Mouse (Mus musculus): ENCODE data around the gene Arpc3. TPM values are rescaled to one million over a fixed set of nuclear protein-coding genes. Genes with fewer than 3 reads are reported as not detected.
"Not testable (repeated sequence)": the region's sequence is repeated elsewhere in the genome, so short reads cannot be mapped to it uniquely, and the experiment has no call there.

Arpc3 gene
- polyA plus RNA-seq, 1 experiment from 2014 or later, result 54.1 TPM

DNA sequence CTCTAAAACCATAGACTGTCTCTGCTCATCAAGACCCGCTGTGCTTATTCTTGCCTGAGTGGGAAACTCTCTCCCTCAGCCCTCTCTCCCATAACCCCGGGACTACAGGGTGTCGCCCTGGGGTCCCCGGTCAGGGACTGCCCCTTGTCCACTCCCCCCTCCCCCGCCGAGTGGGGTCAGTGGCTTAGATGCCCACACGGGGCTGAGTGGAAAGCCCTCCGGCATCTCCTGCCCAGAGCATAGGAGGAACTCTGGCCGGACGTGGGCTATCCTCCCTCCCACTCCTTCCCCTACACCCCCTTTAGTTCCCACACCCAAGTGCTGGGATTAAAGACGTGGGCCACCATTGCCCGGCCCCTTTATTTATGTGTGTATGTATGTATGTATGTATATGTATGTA is 23.8 kb downstream of the Arpc3 start:
- Histone ChIP-seq H3K9me3 (replicated peaks; ENCODE audit: control insufficient read depth, low read length) (no peaks in the 10 kb centered on the region), H3K27me3 (ENCODE audit: control insufficient read depth, insufficient read depth, low read length) (no peaks in the 10 kb centered on the region), H3K36me3 (replicated peaks; ENCODE audit: control insufficient read depth, insufficient read depth, low read depth, low read length) (no peaks in the 10 kb centered on the region), H3K27ac (replicated peaks; ENCODE audit: low read depth, low read length) (no peak overlapping the region), H3K4me3 (ENCODE audit: low read depth, low read length) (no peak overlapping the region), H3K9ac (replicated peaks; ENCODE audit: low read length) (no peak overlapping the region), H3K4me1 (ENCODE audit: control insufficient read depth, insufficient read depth, low read length) (no peaks in the 10 kb centered on the region), H3K4me2 (ENCODE audit: low read depth, low read length) (no peak overlapping the region)
- no peak for ATAC-seq (replicated peaks; ENCODE audit: insufficient number of reproducible peaks, low FRiP score, low TSS enrichment, low read depth)
- DNase-seq (ENCODE audit: low spot score), result no peak
- 87% methylated on average over 12 of the region's 12 CpGs for WGBS

DNA sequence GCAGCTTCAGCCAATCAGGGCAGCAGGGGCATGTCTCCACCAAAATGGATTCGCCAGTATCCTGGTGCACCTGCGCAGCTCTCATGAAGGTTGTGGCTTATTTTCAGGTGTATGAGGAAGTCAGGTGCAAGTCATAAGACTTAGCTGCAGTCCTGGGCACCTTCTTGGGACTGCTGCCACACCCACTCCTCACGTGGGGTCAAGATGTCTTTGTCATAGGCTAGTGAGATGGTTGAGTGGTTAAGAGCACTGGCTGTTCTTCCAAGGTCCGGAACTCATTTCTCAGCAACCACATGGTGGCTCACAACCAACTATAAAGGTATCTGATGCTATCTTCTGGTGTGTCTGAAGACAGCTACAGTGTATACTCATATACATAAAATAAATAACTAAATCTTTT is 29.0 kb downstream of the Arpc3 start:
- H3K36me3 ChIP-seq (replicated peaks; ENCODE audit: control insufficient read depth, insufficient read depth, low read depth, low read length); H3K4me1 ChIP-seq (ENCODE audit: control insufficient read depth, insufficient read depth, low read length); H3K4me3 ChIP-seq (ENCODE audit: low read depth, low read length); H3K4me2 ChIP-seq (ENCODE audit: low read depth, low read length); H3K27me3 ChIP-seq (ENCODE audit: control insufficient read depth, insufficient read depth, low read length); H3K27ac ChIP-seq (replicated peaks; ENCODE audit: low read depth, low read length); H3K9ac ChIP-seq (replicated peaks; ENCODE audit: low read length); H3K9me3 ChIP-seq (replicated peaks; ENCODE audit: control insufficient read depth, low read length); ATAC-seq (replicated peaks; ENCODE audit: insufficient number of reproducible peaks, low FRiP score, low TSS enrichment, low read depth); DNase-seq (ENCODE audit: low spot score): not testable (repeated sequence)
- 69% methylated on average over 4 of the region's 4 CpGs for WGBS

DNA sequence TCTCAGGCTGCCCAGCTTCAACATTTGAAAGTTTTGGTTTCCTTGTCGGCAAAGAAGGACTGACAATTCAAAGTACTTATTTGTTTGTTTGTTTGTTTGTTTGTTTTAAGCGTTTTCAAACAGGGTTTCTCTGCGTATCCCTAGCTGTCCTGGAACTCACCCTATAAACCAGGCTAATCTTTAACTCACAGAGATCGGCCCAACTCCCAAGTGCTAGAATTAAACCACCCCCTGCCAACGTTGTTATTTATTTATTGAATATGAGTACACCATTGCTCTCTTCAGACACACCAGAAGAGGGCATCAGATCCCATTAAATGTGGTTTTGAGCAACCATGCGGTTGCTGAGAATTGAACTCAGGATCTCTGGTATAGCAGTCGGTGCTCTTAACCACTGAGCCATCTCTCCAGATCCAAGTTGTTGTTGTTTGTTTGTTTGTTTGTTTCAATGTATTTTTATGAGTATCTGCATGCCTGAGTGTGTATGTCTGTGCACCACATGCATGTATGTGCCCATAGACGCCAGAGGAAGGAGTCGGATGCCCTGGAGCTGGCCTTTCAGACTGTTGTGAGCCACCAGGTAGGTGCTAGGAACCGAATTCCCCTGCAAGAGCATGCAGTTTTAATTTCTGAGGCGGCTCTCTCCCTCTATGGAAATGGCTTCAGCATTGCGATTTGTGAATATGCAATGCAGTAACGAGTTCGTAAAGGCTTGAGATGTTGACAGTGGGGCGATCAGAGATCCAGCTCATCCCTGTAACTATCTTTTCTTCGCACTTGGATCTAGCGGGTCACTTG is 29.8 kb downstream of the Arpc3 start, which contains the start of gene Anapc7:
Gene Anapc7 (plus strand): TSS at position 423 of the 798 bp plus-strand sequence.
- 25% methylated on average over 17 of the region's 17 CpGs for WGBS
- H3K9ac ChIP-seq (replicated peaks; ENCODE audit: low read length), result peak within 1 kb of the TSS; percentile 94
- peak; percentile 20 for DNase-seq (ENCODE audit: low spot score)
- H3K9me3 ChIP-seq (replicated peaks; ENCODE audit: control insufficient read depth, low read length), result no peaks in the 10 kb centered on the region
- 0 out of 2 replicates have a peak, but pooled peaks have one; percentile 14 for ATAC-seq (replicated peaks; ENCODE audit: insufficient number of reproducible peaks, low FRiP score, low TSS enrichment, low read depth)
- H3K4me3 ChIP-seq (ENCODE audit: low read depth, low read length), result peak within 1 kb of the TSS; percentile 98
- peaks cover 3% of the 10 kb centered on the region; the same call in 1 of the 2 replicates for H3K4me1 ChIP-seq (ENCODE audit: control insufficient read depth, insufficient read depth, low read length)
- H3K27me3 ChIP-seq (ENCODE audit: control insufficient read depth, insufficient read depth, low read length), result no peaks in the 10 kb centered on the region
- no peaks in the 10 kb centered on the region for H3K36me3 ChIP-seq (replicated peaks; ENCODE audit: control insufficient read depth, insufficient read depth, low read depth, low read length)
- H3K4me2 ChIP-seq (ENCODE audit: low read depth, low read length), result peak within 1 kb of the TSS; percentile 76
- peak within 1 kb of the TSS; percentile 67 for H3K27ac ChIP-seq (replicated peaks; ENCODE audit: low read depth, low read length)

DNA sequence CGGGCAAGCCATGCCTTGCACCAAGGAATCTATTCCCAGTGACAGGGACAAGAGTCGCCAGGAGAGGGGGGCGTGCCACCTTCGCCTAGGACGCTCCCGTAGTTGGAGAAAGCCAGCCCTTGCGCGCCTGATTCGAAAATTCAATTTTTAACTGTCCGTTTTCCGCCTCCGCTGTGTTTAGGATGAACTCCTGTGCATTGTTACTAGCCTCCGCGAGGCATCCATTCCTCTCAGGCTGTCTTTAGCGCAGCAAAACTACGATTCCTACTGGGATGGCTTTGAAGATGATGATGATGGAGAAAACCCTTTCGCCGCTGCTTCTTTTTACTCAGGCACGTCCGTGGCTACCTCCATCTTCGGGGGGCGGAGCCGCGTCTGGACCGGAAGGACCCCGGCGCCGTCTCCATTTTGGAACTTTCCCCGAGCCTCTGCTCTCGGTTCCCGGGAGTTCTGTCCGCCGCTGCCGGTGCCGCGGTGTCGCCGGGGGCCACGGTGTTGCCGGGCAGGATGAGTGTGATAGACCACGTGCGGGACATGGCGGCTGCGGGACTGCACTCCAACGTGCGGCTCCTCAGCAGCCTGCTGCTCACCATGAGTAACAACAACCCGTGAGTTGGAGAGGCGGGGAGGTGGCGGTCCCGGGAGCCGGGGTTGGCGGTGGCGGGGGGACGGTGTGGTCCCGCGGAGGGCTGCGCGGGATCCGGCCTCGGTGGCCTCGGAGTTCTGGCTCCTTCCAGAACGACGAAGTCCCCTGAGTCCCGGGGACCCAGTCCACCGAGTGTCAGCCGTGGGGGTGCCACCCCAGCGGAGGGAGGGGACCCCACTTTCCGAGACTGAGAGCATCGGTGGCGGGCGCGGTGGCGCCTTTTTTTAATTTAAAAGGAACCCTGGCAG is 30.6 kb downstream of the Arpc3 start:
- H3K9me3 ChIP-seq (replicated peaks; ENCODE audit: control insufficient read depth, low read length), result no peaks in the 10 kb centered on the region
- no peaks in the 10 kb centered on the region for H3K27me3 ChIP-seq (ENCODE audit: control insufficient read depth, insufficient read depth, low read length)
- DNase-seq (ENCODE audit: low spot score) (peak; percentile 89), ATAC-seq (replicated peaks; ENCODE audit: insufficient number of reproducible peaks, low FRiP score, low TSS enrichment, low read depth) (peak; percentile 87)
- H3K27ac ChIP-seq (replicated peaks; ENCODE audit: low read depth, low read length), result peak overlapping the region; percentile 67
- H3K4me1 ChIP-seq (ENCODE audit: control insufficient read depth, insufficient read depth, low read length), result peaks cover 3% of the 10 kb centered on the region; the same call in 1 of the 2 replicates
- H3K36me3 ChIP-seq (replicated peaks; ENCODE audit: control insufficient read depth, insufficient read depth, low read depth, low read length), result no peaks in the 10 kb centered on the region
- H3K4me3 ChIP-seq (ENCODE audit: low read depth, low read length), result peak overlapping the region; percentile 98
- peak overlapping the region; percentile 76 for H3K4me2 ChIP-seq (ENCODE audit: low read depth, low read length)
- WGBS, result under 1% methylated on average over 73 of the region's 73 CpGs
- peak overlapping the region; percentile 94 for H3K9ac ChIP-seq (replicated peaks; ENCODE audit: low read length)

DNA sequence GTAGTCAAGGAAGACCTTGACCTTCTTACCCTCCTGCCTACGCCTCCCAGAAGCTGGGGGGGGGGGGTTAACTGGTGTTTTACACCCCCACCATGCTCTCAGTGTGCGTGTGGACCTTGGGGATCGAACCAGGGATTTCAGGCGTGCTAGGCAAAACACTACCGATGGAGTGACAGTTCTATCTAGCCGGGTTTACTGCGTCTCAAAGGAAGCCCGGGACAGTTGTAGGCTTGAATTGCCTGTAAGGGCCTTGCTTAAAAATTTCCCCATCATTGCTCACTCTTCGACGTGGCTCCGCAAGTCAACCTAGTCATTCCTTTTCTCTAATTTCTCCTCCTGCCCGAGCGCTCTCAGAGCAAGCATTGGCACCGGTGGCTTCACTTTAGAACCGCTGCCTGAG is 31.4 kb downstream of the Arpc3 start:
- WGBS, result 33% methylated on average over 15 of the region's 15 CpGs
- no peak overlapping the region for H3K27ac ChIP-seq (replicated peaks; ENCODE audit: low read depth, low read length)

DNA sequence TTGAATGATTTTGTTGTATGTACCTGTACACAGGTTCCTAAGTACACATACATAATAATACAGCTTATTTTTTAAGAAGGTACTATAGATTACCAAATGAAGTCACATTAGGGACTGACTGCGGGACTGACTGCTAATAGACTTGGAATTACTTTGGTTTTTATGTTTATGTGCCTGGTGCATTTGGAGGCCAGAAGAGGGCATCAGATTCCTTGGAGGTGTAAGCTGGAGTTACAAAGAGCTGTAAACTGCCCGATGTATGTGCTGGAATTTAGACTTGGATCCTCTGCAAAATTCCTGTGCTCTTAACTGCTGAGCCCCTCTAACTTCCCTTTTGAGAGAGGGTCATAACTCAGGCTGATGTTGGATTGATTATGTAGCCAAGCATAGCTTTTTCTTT is 33.9 kb downstream of the Arpc3 start:
- no peak for ATAC-seq (replicated peaks; ENCODE audit: insufficient number of reproducible peaks, low FRiP score, low TSS enrichment, low read depth)
- Histone ChIP-seq H3K9ac (replicated peaks; ENCODE audit: low read length) (no peak overlapping the region), H3K36me3 (replicated peaks; ENCODE audit: control insufficient read depth, insufficient read depth, low read depth, low read length) (peaks cover 12% of the 10 kb centered on the region), H3K27ac (replicated peaks; ENCODE audit: low read depth, low read length) (no peak overlapping the region), H3K4me1 (ENCODE audit: control insufficient read depth, insufficient read depth, low read length) (peaks cover 3% of the 10 kb centered on the region; the same call in 1 of the 2 replicates), H3K9me3 (replicated peaks; ENCODE audit: control insufficient read depth, low read length) (no peaks in the 10 kb centered on the region), H3K4me3 (ENCODE audit: low read depth, low read length) (no peak overlapping the region), H3K4me2 (ENCODE audit: low read depth, low read length) (no peak overlapping the region), H3K27me3 (ENCODE audit: control insufficient read depth, insufficient read depth, low read length) (no peaks in the 10 kb centered on the region)
- no peak for DNase-seq (ENCODE audit: low spot score)
- 86% methylated on average over 2 of the region's 2 CpGs for WGBS

More for the DNA sequence above, 31.4 kb downstream of the Arpc3 start:
- peaks cover 3% of the 10 kb centered on the region; the same call in 1 of the 2 replicates for H3K4me1 ChIP-seq (ENCODE audit: control insufficient read depth, insufficient read depth, low read length)
- no peaks in the 10 kb centered on the region for H3K9me3 ChIP-seq (replicated peaks; ENCODE audit: control insufficient read depth, low read length)
- no peaks in the 10 kb centered on the region for H3K27me3 ChIP-seq (ENCODE audit: control insufficient read depth, insufficient read depth, low read length)
- H3K9ac ChIP-seq (replicated peaks; ENCODE audit: low read length), result peak overlapping the region; percentile 94
- DNase-seq (ENCODE audit: low spot score), result no peak
- peak overlapping the region; percentile 98 for H3K4me3 ChIP-seq (ENCODE audit: low read depth, low read length)
- peaks cover 3% of the 10 kb centered on the region for H3K36me3 ChIP-seq (replicated peaks; ENCODE audit: control insufficient read depth, insufficient read depth, low read depth, low read length)
- H3K4me2 ChIP-seq (ENCODE audit: low read depth, low read length), result peak overlapping the region; percentile 76
- no peak for ATAC-seq (replicated peaks; ENCODE audit: insufficient number of reproducible peaks, low FRiP score, low TSS enrichment, low read depth)

DNA sequence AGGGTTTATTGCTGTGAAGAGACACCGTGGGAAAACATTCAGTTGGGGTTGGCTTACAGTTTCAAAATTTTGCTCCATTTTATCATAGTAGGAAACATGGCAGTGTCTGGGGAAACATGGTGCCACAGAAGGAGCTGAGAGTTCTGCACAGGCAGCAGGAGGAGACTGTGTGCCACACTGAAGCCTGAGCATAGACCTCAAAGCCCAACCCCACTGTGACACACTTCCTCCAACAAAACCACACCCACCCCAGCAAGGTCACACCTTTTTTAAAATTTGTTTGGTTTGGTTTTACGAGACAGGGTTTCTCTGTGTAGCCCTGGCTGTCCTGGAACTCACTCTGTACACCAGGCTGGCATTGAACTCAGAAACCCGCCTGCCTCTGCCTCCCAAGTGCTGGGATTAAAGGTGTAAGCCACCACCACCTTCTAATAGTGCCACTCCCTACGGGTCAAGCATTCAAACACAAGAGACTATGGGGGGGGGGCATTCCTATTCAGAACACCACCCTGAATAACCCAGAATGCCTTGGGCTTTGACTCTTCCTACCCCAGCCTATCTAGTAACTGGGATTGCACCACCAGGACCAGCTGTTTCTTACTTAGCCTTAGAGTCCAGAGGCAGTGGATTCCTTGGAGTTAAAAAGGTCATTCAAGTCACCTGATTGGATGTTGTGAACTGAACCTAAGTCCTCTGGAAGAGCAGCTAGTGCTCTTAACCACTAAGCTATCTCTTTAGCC is 38.5 kb downstream of the Arpc3 start:
- H3K9me3 ChIP-seq (replicated peaks; ENCODE audit: control insufficient read depth, low read length), result no peaks in the 10 kb centered on the region
- peaks cover 26% of the 10 kb centered on the region for H3K36me3 ChIP-seq (replicated peaks; ENCODE audit: control insufficient read depth, insufficient read depth, low read depth, low read length)
- DNase-seq (ENCODE audit: low spot score) (no peak), ATAC-seq (replicated peaks; ENCODE audit: insufficient number of reproducible peaks, low FRiP score, low TSS enrichment, low read depth) (no peak)
- no peaks in the 10 kb centered on the region for H3K4me1 ChIP-seq (ENCODE audit: control insufficient read depth, insufficient read depth, low read length)
- no peak overlapping the region for H3K4me3 ChIP-seq (ENCODE audit: low read depth, low read length)
- H3K27ac ChIP-seq (replicated peaks; ENCODE audit: low read depth, low read length), result no peak overlapping the region
- no peaks in the 10 kb centered on the region for H3K27me3 ChIP-seq (ENCODE audit: control insufficient read depth, insufficient read depth, low read length)
- H3K4me2 ChIP-seq (ENCODE audit: low read depth, low read length), result no peak overlapping the region
- H3K9ac ChIP-seq (replicated peaks; ENCODE audit: low read length), result no peak overlapping the region
- WGBS, result 95% methylated on average over 4 of the region's 4 CpGs
